Mouse (Mus musculus) C2C12 (cell line): ENCODE measurements around the gene Il9r.

Source experiments
- CEBPB ChIP-seq: IDR thresholded peaks from one replicate; pipeline ENCODE4 v1.6.1; 2011; ENCODE audit warnings: low read depth, mild to moderate bottlenecking, control low read depth, moderate library complexity
- CTCF ChIP-seq: IDR thresholded peaks from one replicate; pipeline ENCODE4 v1.5.1; 2011; ENCODE audit not compliant: control insufficient read depth, insufficient read depth, insufficient read length
- FOSL1 ChIP-seq: IDR thresholded peaks from one replicate; pipeline ENCODE4 v1.8.0; 2011; ENCODE audit warnings: mild to moderate bottlenecking, low read length; ENCODE audit not compliant: poor library complexity, insufficient read depth, severe bottlenecking
- MAX ChIP-seq: IDR thresholded peaks from one replicate; pipeline ENCODE4 v1.6.1; 2011; ENCODE audit warnings: mild to moderate bottlenecking, control low read depth
- MYOD1 ChIP-seq: IDR thresholded peaks from one replicate; pipeline ENCODE4 v1.6.1; 2011; ENCODE audit warnings: low read depth; ENCODE audit not compliant: control insufficient read depth, insufficient read length
- MYOG ChIP-seq: IDR thresholded peaks from one replicate; pipeline ENCODE4 v1.6.1; 2011; ENCODE audit not compliant: control insufficient read depth, insufficient read length; ENCODE audit errors: extremely low read depth
- USF1 ChIP-seq: IDR thresholded peaks from one replicate; pipeline ENCODE4 v1.6.1; 2011; ENCODE audit warnings: low read depth, mild to moderate bottlenecking, control low read depth, moderate library complexity

DNA sequence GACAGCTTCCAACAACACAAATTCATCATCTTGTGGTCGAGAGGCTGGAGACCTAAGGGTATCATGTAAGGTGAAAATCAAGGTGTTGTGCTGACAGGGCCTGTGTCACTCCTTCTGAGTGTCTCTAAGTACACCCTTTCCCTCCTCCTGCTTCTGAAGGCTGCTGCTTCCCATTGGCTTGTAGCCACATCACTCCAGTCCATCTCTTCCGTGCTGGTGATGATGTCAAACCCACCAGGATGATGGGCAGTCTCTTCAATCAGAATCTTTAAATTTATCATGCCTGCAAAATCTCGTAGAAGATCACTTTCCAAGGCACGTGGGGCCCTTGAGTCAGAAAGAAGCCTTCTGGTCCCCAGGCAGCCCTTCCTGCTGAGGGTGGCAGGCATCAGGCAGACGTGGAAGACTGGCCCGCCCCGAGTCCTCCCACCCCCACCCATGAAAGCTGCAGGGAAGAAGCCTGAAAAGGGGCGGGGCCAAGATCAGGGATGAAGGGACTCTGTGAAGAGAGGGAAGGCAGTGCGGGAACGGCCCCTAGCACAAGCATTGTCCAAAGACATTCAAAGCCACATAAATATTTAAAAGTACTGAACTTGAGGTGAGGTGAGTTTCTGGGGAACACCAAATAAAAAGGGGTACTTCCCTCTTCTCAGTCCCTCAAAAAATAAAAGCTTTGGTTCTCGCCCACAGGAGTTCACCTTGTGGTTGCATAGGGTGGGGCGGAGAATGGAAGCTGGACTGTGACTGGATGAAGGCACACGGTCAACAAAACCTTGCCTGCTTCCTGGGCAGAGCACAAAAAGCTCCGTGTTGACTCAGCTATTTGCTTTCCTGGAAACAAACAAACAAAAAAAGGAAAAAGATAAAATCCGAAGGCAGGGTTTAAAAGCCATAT lies 62.1 kb downstream of the Il9r start:
- TF ChIP-seq MYOG (no peak), CTCF (no peak), USF1 (no peak), FOSL1 (no peak), MYOD1 (no peak), MAX (no peak), CEBPB (no peak)
